Mouse (Mus musculus) Patski (cell line): Measurements from ENCODE around the gene Cd24a. TPM values are rescaled to one million over a fixed set of nuclear protein-coding genes. Genes with fewer than 3 reads are reported as not detected.

Experiments
- ATAC-seq: fragments of 100-300 bp; one replicate; pipeline ENCODE4 v1.8.0; 2021
- CTCF ChIA-PET: fragments of 350-600 bp; sonication (Branson Sonifier 250); formaldehyde crosslinking; loops from one replicate; lab custom pipeline; 2022; ENCODE audit warnings: inconsistent platforms; lab: Charles Lee
- POLR2A ChIA-PET: fragments of 350-600 bp; sonication (Branson Sonifier 250); formaldehyde crosslinking; loops from one replicate; lab custom pipeline; 2022; ENCODE audit warnings: antibody characterized with exemption, inconsistent platforms; lab: Charles Lee
- DNase-seq: peaks from one replicate; pipeline ENCODE4 v3.0.0-alpha.2; 2011; ENCODE audit warnings: low read depth, low spot score
- H3K27me3 ChIP-seq: fragments of 371-371 bp; one replicate; pipeline ENCODE4 v1.5.1; 2021
- CTCF ChIP-seq: fragments of 100-300 bp; IDR thresholded peaks from one replicate; pipeline ENCODE4 v1.5.1; 2021
- in situ Hi-C: fragments of 300-500 bp; cut with MboI; formaldehyde crosslinking; loops from 3 replicates; pipeline ENCODE4 v1.11.1; 2018; ENCODE audit warnings: low pct_unique_long_range_greater_than_20kb, mixed read lengths
- polyA plus RNA-seq: library from polyadenylated mRNA; unstranded; gene quantifications from one replicate; pipeline ENCODE4 v1.2.3, GENCODE M21; 2021

Cd24a gene
- polyA plus RNA-seq, 1 experiment from 2014 or later = 722 TPM

- ATAC-seq = no peak
- ChIA-PET CTCF (interaction anchor here (1.1 to 1.4 kb wide), 2 partner anchors 8 to 15 kb away, joined by 3 read pairs; no protein-coding TSS in a partner anchor), POLR2A (no interaction called here)
- no peaks in the 10 kb centered on the region for H3K27me3 ChIP-seq
- no peak for TF ChIP-seq CTCF
- in situ Hi-C loops = no loop called here
- DNase-seq = no peak
These were observed 23.7 kb downstream of the Cd24a start for GRCm38 (mm10) chr10:43601511-43602396.

DNA sequence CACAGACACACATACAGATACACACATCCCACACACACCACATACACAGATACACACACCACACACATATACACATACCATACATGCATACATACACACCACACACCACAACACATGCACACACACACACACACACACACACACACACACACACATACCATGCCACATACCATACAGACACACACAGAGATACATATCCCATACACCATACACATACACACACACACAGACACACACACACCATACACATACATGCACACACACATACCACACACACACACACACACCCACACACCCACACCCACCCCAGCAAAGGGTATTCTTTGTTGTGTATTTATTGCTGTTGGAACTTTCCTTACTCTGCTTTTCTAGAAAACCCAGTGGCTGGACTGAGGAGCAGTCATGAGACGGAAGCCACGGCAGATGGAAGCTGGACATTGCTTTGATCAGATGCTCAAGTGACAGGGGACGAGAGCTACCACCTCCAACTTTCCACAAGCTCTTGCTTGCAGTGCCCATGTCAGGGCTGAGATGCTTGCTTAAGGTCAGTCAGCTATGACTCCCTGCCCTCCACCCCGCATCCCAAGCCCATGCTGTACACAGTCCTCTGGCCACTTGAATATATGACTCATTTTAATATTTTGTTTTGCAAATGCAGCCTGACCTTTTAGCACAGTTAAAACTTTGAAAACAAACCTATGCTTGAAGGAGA is 26.0 kb downstream of the Cd24a start:
- TF ChIP-seq CTCF = no peak
- DNase-seq (no peak), ATAC-seq (peak; percentile 77)
- no peaks in the 10 kb centered on the region for H3K27me3 ChIP-seq
- CTCF ChIA-PET = no interaction called here
- POLR2A ChIA-PET = no interaction called here
- in situ Hi-C loops = no loop called here

GRCm38 (mm10) chr10:43604687-43605250 is 26.7 kb downstream of the Cd24a start:
- H3K27me3 ChIP-seq = no peaks in the 10 kb centered on the region
- ChIA-PET POLR2A (interaction anchor here (2.2 kb wide), 1 partner anchor 25 kb away, joined by 12 read pairs; no protein-coding TSS in a partner anchor), CTCF (no interaction called here)
- TF ChIP-seq CTCF = no peak
- in situ Hi-C loops = no loop called here
- ATAC-seq (peak; percentile 97), DNase-seq (peak; percentile 79)

- ATAC-seq = no peak
- DNase-seq = no peak
- ChIA-PET POLR2A (interaction anchor here (0.7 to 2.2 kb wide), 2 partner anchors 26 to 302 kb away, joined by 3 to 12 read pairs; no protein-coding TSS in a partner anchor), CTCF (no interaction called here)
- no peak for TF ChIP-seq CTCF
- H3K27me3 ChIP-seq = no peaks in the 10 kb centered on the region
- in situ Hi-C loops = no loop called here
These were observed 27.8 kb downstream of the Cd24a start for GRCm38 (mm10) chr10:43605901-43606300.

GRCm38 (mm10) chr10:43609507-43609906 is 31.4 kb downstream of the Cd24a start:
- ChIA-PET CTCF (interaction anchor here (0.9 to 1.2 kb wide), 3 partner anchors 8 to 34 kb away, joined by 3 to 4 read pairs (median 3); no protein-coding TSS in a partner anchor), POLR2A (no interaction called here)
- no peaks in the 10 kb centered on the region for H3K27me3 ChIP-seq
- no peak for ATAC-seq
- TF ChIP-seq CTCF = no peak
- DNase-seq = no peak
- in situ Hi-C loops = no loop called here

- ChIA-PET POLR2A (no interaction called here), CTCF (interaction anchor here (0.9 kb wide), 1 partner anchor 9 kb away, joined by 3 read pairs; no protein-coding TSS in a partner anchor)
- in situ Hi-C loops = no loop called here
- DNase-seq = no peak
- H3K27me3 ChIP-seq = no peaks in the 10 kb centered on the region
- no peak for TF ChIP-seq CTCF
- ATAC-seq = no peak
These were observed 31.9 kb downstream of the Cd24a start for GRCm38 (mm10) chr10:43609958-43610357.

DNA sequence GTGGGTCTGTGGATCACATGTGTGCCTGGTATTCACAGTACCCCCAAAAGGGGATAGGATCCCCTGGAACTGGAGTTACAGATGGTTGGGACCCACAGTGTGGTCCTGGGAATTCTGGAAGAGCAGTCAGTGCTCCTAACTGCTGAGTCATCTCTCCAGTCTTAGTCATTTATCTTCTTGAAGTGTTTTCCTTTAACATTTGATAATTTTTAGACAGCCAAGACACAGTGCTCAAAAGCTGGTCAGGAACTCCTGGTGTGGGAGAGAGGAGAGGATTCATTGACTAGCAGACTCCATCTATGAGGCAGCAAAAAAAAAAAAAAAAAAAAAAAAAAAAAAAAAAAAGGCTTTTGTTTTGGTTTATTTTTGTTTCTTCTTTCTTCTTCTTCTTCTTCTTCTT is 33.0 kb downstream of the Cd24a start:
- ChIA-PET CTCF (no interaction called here), POLR2A (interaction anchor here (0.6 kb wide), 1 partner anchor 746 kb away, joined by 8 read pairs; no protein-coding TSS in a partner anchor)
- no peak for TF ChIP-seq CTCF
- no peaks in the 10 kb centered on the region for H3K27me3 ChIP-seq
- in situ Hi-C loops = no loop called here
- ATAC-seq (no peak), DNase-seq (no peak)

DNA sequence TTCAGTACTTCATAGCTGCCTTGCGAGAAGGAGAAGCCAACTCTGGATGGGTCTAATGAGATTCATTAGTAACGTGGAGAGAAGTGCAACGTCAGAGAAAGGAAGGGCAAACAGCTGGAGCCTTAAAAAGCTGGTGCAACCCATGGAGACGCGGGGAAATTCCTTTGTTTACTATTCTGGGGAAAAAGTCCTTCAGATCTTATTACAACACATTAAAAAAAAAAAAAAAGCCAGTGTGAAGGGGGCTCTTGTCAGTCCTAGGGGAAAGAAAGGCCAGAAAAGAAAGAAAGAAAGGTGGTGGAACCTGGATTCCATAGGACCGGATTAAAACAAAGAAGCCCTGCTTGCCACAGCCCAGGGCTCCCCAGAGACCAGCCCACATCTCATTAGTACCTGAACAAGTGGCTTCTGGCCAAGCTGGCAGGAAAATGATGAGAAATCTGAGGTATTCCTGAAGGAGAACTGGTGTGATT is 41.0 kb downstream of the Cd24a start:
- in situ Hi-C loops = no loop called here
- POLR2A ChIA-PET = interaction anchor here (0.6 kb wide), 1 partner anchor 76 kb away, joined by 4 read pairs; no protein-coding TSS in a partner anchor
- CTCF ChIA-PET = no interaction called here
- H3K27me3 ChIP-seq = no peaks in the 10 kb centered on the region
- no peak for TF ChIP-seq CTCF
- DNase-seq (no peak), ATAC-seq (no peak)

- POLR2A ChIA-PET = no interaction called here
- CTCF ChIA-PET = no interaction called here
- H3K27me3 ChIP-seq = no peaks in the 10 kb centered on the region
- TF ChIP-seq CTCF = no peak
- no peak for DNase-seq
- ATAC-seq = no peak
- in situ Hi-C loops = loop anchor here (5.0 kb wide), 1 partner anchor 653 kb away; no protein-coding TSS in a partner anchor
These were observed 41.9 kb downstream of the Cd24a start for GRCm38 (mm10) chr10:43619939-43620338.

DNA sequence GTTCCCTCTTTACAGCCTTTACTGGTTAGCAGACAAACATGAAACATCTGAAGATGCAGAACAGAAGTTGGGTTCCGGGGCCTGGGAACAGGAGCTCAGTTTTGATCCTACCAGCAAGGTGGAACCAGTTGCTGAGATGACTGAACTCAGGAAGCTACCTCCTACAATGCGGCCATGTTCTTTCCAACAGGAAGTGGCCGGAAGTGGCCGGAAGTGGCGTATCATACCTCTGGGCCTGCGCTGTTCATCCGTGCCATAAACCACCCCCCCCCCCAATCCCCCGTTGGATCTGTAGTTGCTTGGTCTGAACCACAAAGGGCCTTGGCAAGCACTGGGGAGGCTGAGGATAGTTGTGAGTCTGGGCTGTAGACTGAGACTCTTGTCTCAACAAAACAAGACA is 45.4 kb downstream of the Cd24a start:
- ATAC-seq (no peak), DNase-seq (no peak)
- CTCF ChIA-PET = no interaction called here
- POLR2A ChIA-PET = no interaction called here
- no peaks in the 10 kb centered on the region for H3K27me3 ChIP-seq
- no peak for TF ChIP-seq CTCF
- in situ Hi-C loops = loop anchor here (5.0 kb wide), 1 partner anchor 656 kb away; no protein-coding TSS in a partner anchor
